Mouse (Mus musculus) kidney, embryonic 15.5 days (tissue): ENCODE data around the gene Fiz1. TPM values are rescaled to one million over a fixed set of nuclear protein-coding genes. Genes with fewer than 3 reads are reported as not detected.
"Not testable (repeated sequence)": the region's sequence is repeated elsewhere in the genome, so short reads cannot be mapped to it uniquely, and the experiment has no call there.

Experiments
- ATAC-seq: fragments of 200-750 bp; cut with Nextera tagmentation; replicated peaks from 2 replicates; pipeline ENCODE4 v1.8.0; 2017; ENCODE audit warnings: moderate TSS enrichment; ENCODE audit not compliant: low FRiP score
- H3K27ac ChIP-seq: fragments of 300-500 bp; sonication (generic); 2 replicates; pipeline ENCODE4 v1.5.1; 2015; ENCODE audit warnings: mild to moderate bottlenecking, inconsistent platforms
- H3K27me3 ChIP-seq: fragments of 300-500 bp; sonication (generic); 2 replicates; pipeline ENCODE4 v1.6.1; 2015; ENCODE audit warnings: inconsistent platforms
- H3K36me3 ChIP-seq: fragments of 300-500 bp; sonication (generic); 2 replicates; pipeline ENCODE4 v1.6.1; 2015; ENCODE audit warnings: inconsistent platforms
- H3K4me1 ChIP-seq: fragments of 300-500 bp; sonication (generic); 2 replicates; pipeline ENCODE4 v1.6.1; 2015; ENCODE audit warnings: inconsistent platforms
- H3K4me2 ChIP-seq: fragments of 300-500 bp; sonication (generic); 2 replicates; pipeline ENCODE4 v1.6.1; 2015; ENCODE audit warnings: moderate library complexity, mild to moderate bottlenecking, inconsistent platforms
- H3K4me3 ChIP-seq: fragments of 300-500 bp; sonication (generic); replicated peaks from 2 replicates; pipeline ENCODE4 v1.5.1; 2015; ENCODE audit warnings: mild to moderate bottlenecking, inconsistent platforms
- H3K9ac ChIP-seq: fragments of 300-500 bp; sonication (generic); 2 replicates; pipeline ENCODE4 v1.6.1; 2015; ENCODE audit warnings: mild to moderate bottlenecking, inconsistent platforms
- H3K9me3 ChIP-seq: fragments of 300-500 bp; sonication (generic); replicated peaks from 2 replicates; pipeline ENCODE4 v1.6.1; 2016; ENCODE audit warnings: inconsistent platforms
- WGBS: fragments of 180-500 bp; shearing (Covaris S2); methylation state at CpG from one replicate; pipeline ENCODE4 v1.1.7; 2015; ENCODE audit warnings: mixed read lengths; 5-methylcytosine and 5-hydroxymethylcytosine counted together
- polyA plus RNA-seq: library from polyadenylated mRNA; unstranded; fragments of >200 nt; fragmentation: Nextera tagmentation; extraction: Ambion mirVana; gene quantifications from 2 replicates; pipeline ENCODE4 v1.2.1, GENCODE M21; 2015

The Fiz1 gene
- polyA plus RNA-seq, 1 experiment from 2014 or later: 53.1 TPM

DNA sequence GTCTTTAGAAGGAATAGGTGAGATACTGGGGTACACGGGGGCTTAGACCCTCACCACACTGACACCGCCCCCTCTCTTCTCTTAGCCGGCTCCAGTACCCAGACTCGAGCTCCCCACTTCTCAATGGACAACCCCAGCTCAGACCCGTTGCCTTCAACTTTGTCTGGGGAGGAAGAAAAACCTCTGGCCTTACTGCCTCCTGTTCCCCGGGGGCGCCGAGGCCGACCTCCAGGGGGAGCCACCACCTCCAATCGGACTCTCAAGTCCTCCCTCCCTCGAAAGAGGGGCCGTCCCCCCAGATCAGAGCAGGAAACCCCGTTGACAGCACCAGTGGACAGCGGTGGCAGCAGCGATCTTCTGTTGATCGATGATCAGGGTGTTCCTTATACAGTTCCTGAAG, 2.9 kb upstream of the Fiz1 start:
- peaks cover 30% of the 10 kb centered on the region for H3K36me3 ChIP-seq
- WGBS: 90% methylated on average over 16 of the region's 16 CpGs

GRCm38 (mm10) chr7:5016920-5017319, 2.4 kb upstream of the Fiz1 start:
- Histone ChIP-seq H3K9me3 (no peaks in the 10 kb centered on the region), H3K4me2 (no peak overlapping the region), H3K36me3 (peaks cover 30% of the 10 kb centered on the region), H3K4me1 (peaks cover 37% of the 10 kb centered on the region), H3K27ac (no peak overlapping the region), H3K27me3 (no peaks in the 10 kb centered on the region), H3K4me3 (no peak overlapping the region), H3K9ac (no peak overlapping the region)
- no peak for ATAC-seq
- WGBS: 94% methylated on average over 2 of the region's 2 CpGs

More for the DNA sequence above, 2.9 kb upstream of the Fiz1 start:
- Histone ChIP-seq H3K4me3 (no peak overlapping the region), H3K9me3 (no peaks in the 10 kb centered on the region), H3K27me3 (no peaks in the 10 kb centered on the region), H3K27ac (no peak overlapping the region), H3K4me2 (no peak overlapping the region), H3K4me1 (peaks cover 37% of the 10 kb centered on the region), H3K9ac (no peak overlapping the region)
- no peak for ATAC-seq

GRCm38 (mm10) chr7:5016057-5016456, 1.6 kb upstream of the Fiz1 start:
- Histone ChIP-seq H3K4me1 (peaks cover 30% of the 10 kb centered on the region), H3K27me3 (no peaks in the 10 kb centered on the region), H3K9ac (peak overlapping the region; percentile 64), H3K27ac (peak overlapping the region; percentile 99), H3K9me3 (no peaks in the 10 kb centered on the region), H3K4me3 (peak overlapping the region; percentile 76), H3K4me2 (peak overlapping the region; percentile 64), H3K36me3 (peaks cover 35% of the 10 kb centered on the region)
- 48% methylated on average over 3 of the region's 3 CpGs for WGBS
- ATAC-seq: no peak

- no peaks in the 10 kb centered on the region for H3K9me3 ChIP-seq
- peak within 1 kb of the TSS; percentile 88 for H3K9ac ChIP-seq
- peak within 1 kb of the TSS; percentile 76 for H3K4me3 ChIP-seq
- peaks cover 42% of the 10 kb centered on the region for H3K36me3 ChIP-seq
- peak; percentile 82 for ATAC-seq
- H3K27me3 ChIP-seq: no peaks in the 10 kb centered on the region
- H3K27ac ChIP-seq: peak within 1 kb of the TSS; percentile 99
- WGBS: under 1% methylated on average over 67 of the region's 76 CpGs
- peak within 1 kb of the TSS; percentile 64 for H3K4me2 ChIP-seq
- peaks cover 27% of the 10 kb centered on the region for H3K4me1 ChIP-seq
Measured at GRCm38 (mm10) chr7:5015118-5016001, 863 bp upstream of the Fiz1 start, which contains the start of gene Gm44973. Gm44973 (plus strand) TSS chr7:5015496.

DNA sequence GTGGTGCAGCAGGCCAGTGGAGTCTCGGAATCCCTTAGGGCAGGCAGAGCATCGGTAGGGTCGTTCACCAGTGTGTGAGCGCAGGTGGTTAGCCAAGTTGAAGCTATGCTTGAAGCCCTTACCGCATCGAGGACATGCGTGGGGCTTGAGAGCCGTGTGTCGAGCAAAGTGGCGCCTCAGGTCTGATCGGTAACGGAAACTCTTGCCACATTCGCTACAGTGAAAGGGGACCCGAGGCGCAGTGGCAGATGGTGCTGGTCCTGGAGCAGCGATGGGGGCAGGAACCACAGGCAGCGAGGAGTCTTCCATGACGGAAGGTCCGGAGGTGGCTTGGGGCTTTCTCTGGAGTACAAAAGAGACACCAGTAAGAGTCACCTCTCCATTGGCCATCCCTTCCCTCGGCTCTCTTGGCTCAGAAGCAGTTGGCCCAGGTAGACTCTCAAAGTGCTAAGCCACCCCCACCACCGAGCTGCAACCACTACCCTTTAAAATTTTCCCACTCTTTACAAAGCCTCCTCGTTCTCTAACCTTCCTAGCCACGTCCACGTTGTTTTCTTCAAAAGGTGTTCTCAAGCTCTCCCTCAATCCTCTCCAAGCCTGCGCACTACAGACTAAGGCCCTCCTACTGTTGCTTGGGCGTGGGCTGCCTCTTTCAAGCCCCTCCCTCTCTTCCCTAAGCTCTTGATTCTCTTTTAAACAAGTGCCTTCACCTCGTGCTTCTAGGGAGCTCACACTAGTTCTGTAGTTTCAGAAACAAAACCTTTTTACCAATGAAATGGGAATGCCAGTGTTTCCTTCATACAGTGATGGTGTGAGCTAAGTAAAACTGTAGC, 1.6 kb downstream of the Fiz1 start:
- Histone ChIP-seq H3K4me2 (peak overlapping the region; percentile 64), H3K27ac (no peak overlapping the region), H3K4me3 (peak overlapping the region; percentile 76), H3K36me3 (peaks cover 63% of the 10 kb centered on the region), H3K27me3 (no peaks in the 10 kb centered on the region), H3K4me1 (peaks cover 15% of the 10 kb centered on the region), H3K9me3 (no peaks in the 10 kb centered on the region), H3K9ac (no peak overlapping the region)
- no peak for ATAC-seq
- WGBS: 91% methylated on average over 27 of the region's 27 CpGs

DNA sequence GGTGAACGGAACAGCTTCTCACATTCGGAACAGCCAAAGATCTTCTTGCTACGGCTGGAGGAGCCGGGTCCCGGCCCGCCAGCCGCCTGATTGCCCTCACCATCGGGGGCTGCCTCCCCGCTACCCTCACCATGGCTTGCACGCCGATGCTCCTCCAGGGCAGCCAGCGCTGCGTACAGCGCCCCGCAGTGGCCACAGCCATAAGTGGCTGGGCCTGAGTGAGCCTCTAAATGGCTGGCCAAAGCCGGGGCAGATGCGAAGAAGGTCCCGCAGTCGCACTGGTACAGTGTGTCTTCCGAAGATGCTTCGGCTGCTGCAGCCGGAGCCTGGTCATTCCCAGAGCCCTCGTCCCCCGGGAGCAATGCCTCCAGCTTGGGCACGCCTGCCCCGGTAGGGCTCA, 6.3 kb downstream of the Fiz1 start:
- H3K27me3 ChIP-seq: no peaks in the 10 kb centered on the region
- 97% methylated on average over 26 of the region's 26 CpGs for WGBS
- H3K36me3 ChIP-seq: peaks cover 66% of the 10 kb centered on the region
- H3K4me3 ChIP-seq: no peak overlapping the region
- no peak overlapping the region for H3K27ac ChIP-seq
- peaks cover 3% of the 10 kb centered on the region; the same call in 1 of the 2 replicates for H3K4me1 ChIP-seq
- H3K4me2 ChIP-seq: no peak overlapping the region
- no peak for ATAC-seq
- H3K9me3 ChIP-seq: no peaks in the 10 kb centered on the region
- no peak overlapping the region for H3K9ac ChIP-seq

DNA sequence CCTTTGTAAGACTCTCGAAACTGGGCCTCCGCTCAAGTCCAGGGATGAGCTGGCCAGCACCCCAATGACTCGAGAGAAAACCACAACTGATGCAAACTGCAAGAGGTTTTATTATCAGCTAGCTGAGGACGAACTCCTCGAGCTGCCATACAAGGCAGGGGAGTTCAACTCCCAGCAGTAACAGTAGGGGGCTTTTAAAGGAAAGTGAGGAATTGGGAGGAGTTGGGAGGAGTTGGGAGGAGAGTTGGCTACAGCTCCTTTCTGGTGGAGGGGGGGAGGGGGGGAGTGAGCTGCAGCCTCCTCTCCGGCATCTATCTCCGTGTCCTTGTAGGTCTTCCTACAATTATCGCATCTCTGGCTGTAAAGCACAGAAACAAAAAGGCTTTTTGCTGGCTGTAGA, 11.6 kb downstream of the Fiz1 start:
- not testable (repeated sequence) for H3K4me1 ChIP-seq, H3K4me3 ChIP-seq, H3K4me2 ChIP-seq, H3K27me3 ChIP-seq, H3K9ac ChIP-seq, H3K27ac ChIP-seq, ATAC-seq, H3K9me3 ChIP-seq
- WGBS: 69% methylated on average over 8 of the region's 8 CpGs
- H3K36me3 ChIP-seq: peaks cover 14% of the 10 kb centered on the region

DNA sequence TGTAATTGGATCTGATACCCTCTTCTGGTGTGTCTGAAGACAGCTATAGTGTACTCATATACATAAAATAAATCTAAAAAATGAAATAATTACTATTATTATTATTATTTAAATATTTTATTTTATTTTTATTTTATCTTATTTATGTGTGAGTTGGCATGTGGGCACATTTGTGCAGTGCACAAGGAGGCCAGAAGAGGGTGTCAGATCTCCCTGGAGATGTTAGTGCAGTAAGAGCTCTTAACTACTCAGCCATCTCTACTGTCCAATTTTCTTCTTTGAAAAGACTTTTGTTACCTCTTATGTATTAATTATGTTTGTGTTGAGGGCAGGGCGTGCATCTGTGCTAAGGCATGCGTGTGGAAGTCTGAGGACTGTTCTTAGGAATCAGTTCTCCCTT, 14.6 kb downstream of the Fiz1 start:
- WGBS: 67% methylated on average over 2 of the region's 2 CpGs
- no peak overlapping the region for H3K4me3 ChIP-seq

GRCm38 (mm10) chr7:4996934-4997333, 17.6 kb downstream of the Fiz1 start:
- peak overlapping the region; percentile 78 for H3K4me2 ChIP-seq
- peaks cover 3% of the 10 kb centered on the region for H3K9me3 ChIP-seq
- H3K27ac ChIP-seq: peak overlapping the region; percentile 71
- 70% methylated on average over 8 of the region's 8 CpGs for WGBS
- no peak for ATAC-seq
- H3K4me1 ChIP-seq: peaks cover 27% of the 10 kb centered on the region
- H3K36me3 ChIP-seq: peaks cover 23% of the 10 kb centered on the region
- H3K4me3 ChIP-seq: peak overlapping the region; percentile 68
- H3K9ac ChIP-seq: peak overlapping the region; percentile 79; the same call in 1 of the 2 replicates
- H3K27me3 ChIP-seq: peaks cover 7% of the 10 kb centered on the region; the same call in 1 of the 2 replicates

More for the DNA sequence above, 14.6 kb downstream of the Fiz1 start:
- Histone ChIP-seq H3K9me3 (no peaks in the 10 kb centered on the region), H3K9ac (no peak overlapping the region), H3K27me3 (no peaks in the 10 kb centered on the region), H3K4me2 (no peak overlapping the region), H3K36me3 (no peaks in the 10 kb centered on the region), H3K27ac (no peak overlapping the region), H3K4me1 (peaks cover 15% of the 10 kb centered on the region)
- ATAC-seq: no peak

- Histone ChIP-seq H3K36me3 (peaks cover 30% of the 10 kb centered on the region), H3K4me2 (peak within 1 kb of the TSS; percentile 78), H3K4me3 (peak within 1 kb of the TSS; percentile 68), H3K9me3 (peaks cover 3% of the 10 kb centered on the region), H3K4me1 (peaks cover 27% of the 10 kb centered on the region), H3K9ac (peak within 1 kb of the TSS; percentile 79), H3K27ac (peak within 1 kb of the TSS; percentile 72), H3K27me3 (peaks cover 7% of the 10 kb centered on the region; the same call in 1 of the 2 replicates)
- peak; percentile 89 for ATAC-seq
- 7% methylated on average over 17 of the region's 26 CpGs for WGBS
Measured at GRCm38 (mm10) chr7:4996003-4996895, 18.2 kb downstream of the Fiz1 start, which contains the start of gene Zfp579. Zfp579 (minus strand) TSS chr7:4996158.
